In genomic region chr11:72564232-72564807, GRCm38 (mm10) we compare ENCODE assay signal across 8 mouse cellular contexts. TPM values are rescaled to one million over a fixed set of nuclear protein-coding genes. Genes with fewer than 3 reads are reported as not detected.
DNase-seq lines count a peak whose midpoint lies in the region; ATAC-seq and TF ChIP-seq lines count a peak whose summit lies in the region.

No protein-coding gene starts in this region.

- H3K9ac ChIP-seq in liver, adult 2 months (ENCODE audit: low read depth, low read length) = no peak overlapping the region
- no peak overlapping the region for H3K9ac ChIP-seq in forebrain, embryonic 15.5 days (replicated peaks)
- no peak overlapping the region for H3K9ac ChIP-seq in kidney, embryonic 16.5 days (replicated peaks; ENCODE audit: low read length)
- no peak overlapping the region for H3K9ac ChIP-seq in midbrain, embryonic 11.5 days (ENCODE audit: low read length)

- no peak overlapping the region for H3K4me2 ChIP-seq in forebrain, embryonic 15.5 days (replicated peaks)
- no peak overlapping the region for H3K4me2 ChIP-seq in kidney, embryonic 16.5 days (replicated peaks; ENCODE audit: low read depth, low read length)
- H3K4me2 ChIP-seq in midbrain, embryonic 11.5 days = no peak overlapping the region

- peak; percentile 24; the same call in 1 of the 2 replicates for TF ChIP-seq CTCF in liver, adult 2 months (IDR thresholded peaks at IDR 0.05; ENCODE audit: low read depth, low read length)

- H3K27me3 ChIP-seq in liver, adult 2 months (ENCODE audit: control insufficient read depth, insufficient read depth, low read length) = no peaks in the 10 kb centered on the region
- H3K27me3 ChIP-seq in forebrain, embryonic 15.5 days = no peaks in the 10 kb centered on the region
- H3K27me3 ChIP-seq in kidney, embryonic 16.5 days (ENCODE audit: insufficient read depth, low read length) = no peaks in the 10 kb centered on the region
- no peaks in the 10 kb centered on the region for H3K27me3 ChIP-seq in midbrain, embryonic 11.5 days (ENCODE audit: control insufficient read depth, insufficient read depth, low read length)

- DNase-seq in liver, adult 2 months (ENCODE audit: extremely low read depth, low read depth, low spot score) = peak; percentile 41
- DNase-seq in liver (no peak), adipocyte (ENCODE audit: low spot score) (peak; percentile 68)
- peak; percentile 92 for DNase-seq in midbrain, embryonic 11.5 days (ENCODE audit: low spot score, missing footprints)
- DNase-seq in spleen, postnatal 4 days (ENCODE audit: low spot score in 2 of 2) = no peak
- DNase-seq in spleen, adult 12 weeks (ENCODE audit: low spot score) = no peak

- no peaks in the 10 kb centered on the region for H3K36me3 ChIP-seq in liver, adult 2 months (ENCODE audit: control insufficient read depth, insufficient read depth, low read length)
- H3K36me3 ChIP-seq in forebrain, embryonic 15.5 days = no peaks in the 10 kb centered on the region
- H3K36me3 ChIP-seq in kidney, embryonic 16.5 days (ENCODE audit: insufficient read depth, low read length) = no peaks in the 10 kb centered on the region
- no peaks in the 10 kb centered on the region for H3K36me3 ChIP-seq in midbrain, embryonic 11.5 days (ENCODE audit: control insufficient read depth, insufficient read depth, low read length)

- no peaks in the 10 kb centered on the region for H3K79me2 ChIP-seq in liver, adult 2 months (ENCODE audit: control insufficient read depth, insufficient read depth, low read length)

- H3K4me1 ChIP-seq in liver, adult 2 months (ENCODE audit: control insufficient read depth, insufficient read depth, low read length) = no peaks in the 10 kb centered on the region
- H3K4me1 ChIP-seq in forebrain, embryonic 15.5 days = no peaks in the 10 kb centered on the region
- H3K4me1 ChIP-seq in kidney, embryonic 16.5 days (ENCODE audit: insufficient read depth, low read length) = peaks cover 6% of the 10 kb centered on the region; the same call in 1 of the 2 replicates
- H3K4me1 ChIP-seq in midbrain, embryonic 11.5 days (ENCODE audit: control insufficient read depth, insufficient read depth, low read length) = no peaks in the 10 kb centered on the region

- 0 out of 2 replicates have a peak, but pooled peaks have one; percentile 51 for ATAC-seq in forebrain, embryonic 15.5 days (replicated peaks)
- peak; percentile 25; the same call in 1 of the 2 replicates for ATAC-seq in kidney, embryonic 16.5 days (ENCODE audit: low FRiP score, low TSS enrichment)
- ATAC-seq in midbrain, embryonic 11.5 days (ENCODE audit: low FRiP score) = peak; percentile 55; the same call in 1 of the 2 replicates

- 23% methylated on average over 6 of the region's 6 CpGs for WGBS in liver, adult 2 months
- 28% methylated on average over 6 of the region's 6 CpGs for WGBS in forebrain, embryonic 15.5 days
- 21% methylated on average over 6 of the region's 6 CpGs for WGBS in kidney, embryonic 16.5 days
- WGBS in midbrain, embryonic 11.5 days = 26% methylated on average over 6 of the region's 6 CpGs

- H3K9me3 ChIP-seq in forebrain, embryonic 15.5 days = no peaks in the 10 kb centered on the region
- H3K9me3 ChIP-seq in kidney, embryonic 16.5 days (ENCODE audit: low read length) = no peaks in the 10 kb centered on the region
- H3K9me3 ChIP-seq in midbrain, embryonic 11.5 days (ENCODE audit: control insufficient read depth, low read length) = no peaks in the 10 kb centered on the region

- no peak overlapping the region for H3K27ac ChIP-seq in liver, adult 2 months (replicated peaks; ENCODE audit: insufficient read depth, low read depth, low read length)
- H3K27ac ChIP-seq in forebrain, embryonic 15.5 days (replicated peaks) = no peak overlapping the region
- no peak overlapping the region for H3K27ac ChIP-seq in kidney, embryonic 16.5 days (ENCODE audit: low read length)
- H3K27ac ChIP-seq in midbrain, embryonic 11.5 days (ENCODE audit: low read depth, low read length) = no peak overlapping the region

- no peak overlapping the region for H3K4me3 ChIP-seq in liver, adult 2 months (ENCODE audit: insufficient read depth, low read depth, low read length)
- H3K4me3 ChIP-seq in forebrain, embryonic 15.5 days = no peak overlapping the region
- H3K4me3 ChIP-seq in kidney, embryonic 16.5 days (ENCODE audit: low read length) = no peak overlapping the region
- no peak overlapping the region for H3K4me3 ChIP-seq in midbrain, embryonic 11.5 days (ENCODE audit: low read depth, low read length)

- no peak for TF ChIP-seq POLR2A in liver, adult 2 months (IDR thresholded peaks at IDR 0.05; ENCODE audit: extremely low read depth, insufficient read depth, low read length)

RNA-seq across cellular contexts. Expression of gene Spns3, which starts 14.0 kb away (rescaled TPM):
- under 0.01 and 0.13 TPM in 2 replicates for total RNA-seq in liver, adult 2 months (2014; rRNA removed)
- polyA plus RNA-seq in liver, adult 2 months (2012; rRNA removed) = 0.06 and 0.25 TPM in 2 replicates
- polyA plus RNA-seq in forebrain, embryonic 15.5 days (2015; fragmentation: Nextera tagmentation; extraction: Ambion mirVana) = 0.08 TPM in 2 replicates
- 0.27 and 0.32 TPM in 2 replicates for polyA plus RNA-seq in kidney, embryonic 16.5 days (2015; fragmentation: Nextera tagmentation; extraction: Ambion mirVana)
- not detected in 2 replicates for polyA plus RNA-seq in midbrain, embryonic 11.5 days (2014; fragmentation: Nextera tagmentation; extraction: Ambion mirVana)

RNA-seq across cellular contexts. Expression of gene Ube2g1, which starts 42.8 kb away (rescaled TPM):
- 22.4 and 26.6 TPM in 2 replicates for total RNA-seq in liver, adult 2 months (2014; rRNA removed)
- 8.2 and 9.3 TPM in 2 replicates for polyA plus RNA-seq in liver, adult 2 months (2012; rRNA removed)
- polyA plus RNA-seq in forebrain, embryonic 15.5 days (2015; fragmentation: Nextera tagmentation; extraction: Ambion mirVana) = 110 TPM in 2 replicates
- polyA plus RNA-seq in kidney, embryonic 16.5 days (2015; fragmentation: Nextera tagmentation; extraction: Ambion mirVana) = 65.8 and 67.1 TPM in 2 replicates
- 121 and 137 TPM in 2 replicates for polyA plus RNA-seq in midbrain, embryonic 11.5 days (2014; fragmentation: Nextera tagmentation; extraction: Ambion mirVana)

Comparison
In these comparisons a context has a peak if more than half of its experiments do, and no peak if none do; other contexts are left out.
1. DNase-seq: peak in liver, adult 2 months (single experiment), adipocyte (single experiment) and midbrain, embryonic 11.5 days (single experiment); none in liver (single experiment), spleen, postnatal 4 days (0 of 2) and spleen, adult 12 weeks (single experiment).
2. Peak in every context shown above with its lines, with median percentiles within 50 percentile points of each other: ATAC-seq.